Mouse (Mus musculus): ENCODE data around the gene Gas7. TPM values are rescaled to one million over a fixed set of nuclear protein-coding genes. Genes with fewer than 3 reads are reported as not detected.

The Gas7 gene
- total RNA-seq, 4 experiments from 2014 or later = 7.8 to 10.3 (median 8.3) TPM

DNA sequence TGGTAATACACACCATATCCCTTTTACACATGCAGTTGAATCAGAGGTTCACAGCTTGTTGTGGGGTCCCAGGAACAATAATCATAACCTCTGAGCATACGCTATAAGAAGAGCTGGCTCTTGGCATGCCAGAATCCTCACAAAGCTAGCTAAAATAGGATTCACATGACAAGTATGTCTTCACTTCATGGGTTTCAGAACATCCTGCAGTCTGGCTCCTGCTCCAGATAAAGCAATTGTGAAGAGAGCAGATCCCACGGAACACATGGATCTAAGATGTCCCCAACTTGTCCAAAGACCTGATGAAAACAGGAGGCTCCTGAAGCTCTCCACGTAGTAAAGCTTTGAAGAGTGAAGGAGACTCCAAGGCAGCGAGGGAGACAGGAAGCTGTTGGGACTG is 260.1 kb downstream of the Gas7 start:
- no peak for DNase-seq (ENCODE audit: low spot score)

DNA sequence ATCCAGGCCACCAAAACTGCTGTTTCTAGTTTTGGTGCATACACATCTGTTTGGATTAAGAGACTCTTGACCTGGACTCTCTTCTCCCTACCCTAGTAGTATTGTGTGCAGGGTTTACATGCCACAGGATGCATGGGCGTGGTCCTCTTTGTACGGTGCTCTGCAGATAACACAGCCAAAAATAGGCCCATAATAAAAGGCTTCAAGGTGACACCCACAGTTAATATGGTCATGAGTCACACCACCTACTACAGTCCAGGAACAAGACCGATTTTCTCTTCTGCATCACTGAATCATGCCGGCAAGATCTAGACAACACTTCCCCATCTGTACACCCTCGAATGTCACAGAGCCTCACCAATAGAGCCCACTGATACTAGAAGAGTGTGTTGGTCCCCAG is 266.2 kb downstream of the Gas7 start:
- peak; percentile 1 for DNase-seq (ENCODE audit: low spot score)

DNA sequence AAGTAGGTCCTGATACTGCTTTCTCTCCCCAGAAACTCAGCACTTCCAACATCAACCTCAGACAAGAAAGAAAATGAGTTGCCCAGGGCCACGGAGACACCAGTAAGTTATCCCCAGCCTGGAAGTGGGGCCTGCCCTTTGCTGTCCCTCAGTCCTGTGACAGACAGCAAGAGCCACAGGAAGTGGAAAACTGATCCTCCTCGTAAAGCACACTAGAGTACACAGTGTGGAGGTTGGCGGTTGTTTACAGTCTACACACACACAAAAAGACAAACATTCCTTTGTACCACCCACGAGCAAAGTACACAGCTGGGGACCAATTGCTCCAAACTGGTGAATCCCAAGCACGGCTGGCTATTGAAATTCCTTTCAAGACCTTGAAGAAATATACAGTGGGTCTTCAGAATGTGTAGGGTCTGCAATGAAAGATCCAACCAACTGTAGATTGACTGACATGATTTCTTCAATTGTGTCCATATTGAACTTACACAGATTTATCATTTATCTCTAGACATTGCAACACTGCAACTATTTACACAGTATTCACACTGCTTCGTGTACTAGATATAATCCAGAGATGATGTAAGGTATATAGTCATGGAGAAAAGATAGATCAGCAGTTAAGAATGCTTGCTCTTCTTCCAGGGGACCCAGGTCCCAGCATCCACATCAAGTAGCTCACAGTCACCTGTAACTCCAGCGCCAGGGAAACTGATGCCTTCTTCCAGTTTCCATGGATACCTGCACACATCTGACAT is 267.3 kb downstream of the Gas7 start:
- no peak for DNase-seq (ENCODE audit: low spot score)

DNA sequence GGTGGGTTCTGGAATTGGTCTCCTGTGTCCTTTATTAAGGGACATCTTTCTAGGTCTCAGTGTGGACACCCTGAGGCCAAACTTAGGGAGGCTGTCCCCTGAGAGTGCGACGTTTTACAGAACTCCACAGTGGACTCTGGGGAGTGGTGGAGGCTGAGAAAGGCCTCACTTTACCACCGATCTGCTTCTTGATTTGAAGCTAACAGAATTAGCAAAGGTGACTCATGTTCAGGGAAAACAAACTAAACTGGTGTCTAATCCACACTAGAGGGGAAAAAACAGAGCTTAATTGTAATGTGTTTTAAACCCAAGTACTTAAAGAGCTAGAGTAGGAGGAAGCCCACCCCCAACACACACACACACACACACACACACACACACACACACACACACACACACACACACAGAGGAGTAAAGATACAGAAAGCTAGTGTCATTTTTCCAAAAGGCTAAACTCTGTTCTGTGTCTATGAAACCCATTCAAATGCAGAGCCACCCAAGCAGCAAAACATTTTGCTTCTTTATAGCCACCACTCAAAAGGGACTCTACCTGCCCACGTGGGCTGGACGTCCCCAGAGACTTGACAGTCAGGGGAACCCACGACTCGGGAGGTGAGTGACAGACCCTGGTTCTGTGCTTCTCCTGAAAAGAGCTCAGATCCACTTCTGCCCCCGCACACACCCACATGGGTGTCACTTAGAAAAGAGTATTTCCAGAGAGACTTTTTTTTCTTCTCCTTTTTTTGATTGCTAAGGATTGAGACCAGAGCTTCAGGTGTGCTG is 268.2 kb downstream of the Gas7 start:
- DNase-seq (ENCODE audit: low spot score) = no peak

DNA sequence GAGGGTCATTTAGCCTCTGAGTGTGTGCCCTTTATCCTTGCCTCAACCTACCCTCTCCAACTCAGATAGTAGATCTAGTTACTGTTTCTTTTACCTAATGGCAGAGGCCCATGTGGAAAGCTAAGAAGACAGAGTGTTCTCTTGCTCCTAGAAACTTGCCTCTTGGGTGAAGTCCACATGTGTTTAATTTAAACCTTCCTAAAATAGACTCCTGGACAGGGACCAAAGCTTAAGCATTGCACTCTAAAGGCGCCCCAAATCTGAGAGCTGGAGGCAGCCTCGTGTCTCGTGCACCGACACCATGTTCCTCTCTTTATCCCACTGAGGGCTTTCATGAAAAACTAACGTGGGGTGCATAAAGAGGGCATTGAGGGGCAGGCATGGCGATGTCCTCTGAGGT is 271.9 kb downstream of the Gas7 start:
- peak; percentile 54 for DNase-seq (ENCODE audit: low spot score)

DNA sequence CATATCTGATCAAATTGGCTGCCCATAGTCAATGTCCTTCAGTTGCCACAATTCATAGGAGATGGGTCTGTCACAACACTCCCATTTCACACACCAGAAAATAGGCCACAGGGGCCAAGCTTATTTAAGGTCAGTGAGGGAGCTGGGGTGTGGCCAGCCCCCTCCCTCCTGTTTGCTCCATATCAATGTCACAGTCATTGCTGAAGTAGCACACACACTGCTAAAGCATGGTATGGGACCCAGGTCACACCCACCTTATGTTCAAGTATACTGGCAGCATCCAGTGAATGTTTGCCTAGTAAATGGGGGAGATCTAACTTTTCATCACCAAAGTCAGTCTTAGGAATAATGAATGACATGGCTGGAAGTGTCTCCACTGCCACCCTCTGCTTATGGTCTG is 273.5 kb downstream of the Gas7 start:
- DNase-seq (ENCODE audit: low spot score) = no peak

DNA sequence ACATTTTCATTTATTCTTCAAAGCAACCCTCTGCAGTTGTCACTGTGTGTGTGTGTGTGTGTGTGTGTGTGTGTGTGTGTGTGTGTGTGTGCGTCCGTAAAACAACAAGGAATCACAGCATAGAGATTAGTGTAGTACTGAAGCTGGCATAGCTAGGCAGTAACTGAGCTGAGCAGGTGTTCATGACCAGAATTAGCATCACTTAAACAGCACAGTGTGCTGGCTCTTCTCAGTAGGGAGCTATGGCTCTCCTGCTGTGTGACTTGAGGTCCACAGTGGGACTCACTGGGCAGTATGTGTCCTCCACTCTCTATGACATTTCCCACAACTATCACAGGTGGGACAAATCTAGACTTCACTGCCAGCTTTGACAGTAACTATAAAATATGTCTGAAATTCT is 275.8 kb downstream of the Gas7 start:
- no peak for DNase-seq (ENCODE audit: low spot score)

DNA sequence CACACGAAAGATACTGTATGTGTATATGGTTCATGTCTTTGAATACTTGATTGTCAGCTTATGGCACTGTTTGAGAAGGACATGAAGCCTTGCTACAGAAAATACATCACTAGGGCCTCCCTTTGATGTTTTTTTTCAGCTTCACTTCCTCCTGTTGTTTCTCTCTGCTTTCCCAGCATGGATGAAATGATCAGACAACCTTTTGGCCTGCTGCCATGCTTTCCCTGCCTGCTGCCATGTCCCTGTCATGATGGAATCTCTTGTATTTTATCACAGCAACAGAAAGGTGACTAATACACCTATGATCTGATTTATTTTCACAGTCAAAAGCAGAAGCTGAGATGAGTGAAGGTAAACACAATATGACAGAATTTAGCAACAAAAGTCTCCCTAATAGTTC is 278.5 kb downstream of the Gas7 start:
- DNase-seq (ENCODE audit: low spot score) = no peak

DNA sequence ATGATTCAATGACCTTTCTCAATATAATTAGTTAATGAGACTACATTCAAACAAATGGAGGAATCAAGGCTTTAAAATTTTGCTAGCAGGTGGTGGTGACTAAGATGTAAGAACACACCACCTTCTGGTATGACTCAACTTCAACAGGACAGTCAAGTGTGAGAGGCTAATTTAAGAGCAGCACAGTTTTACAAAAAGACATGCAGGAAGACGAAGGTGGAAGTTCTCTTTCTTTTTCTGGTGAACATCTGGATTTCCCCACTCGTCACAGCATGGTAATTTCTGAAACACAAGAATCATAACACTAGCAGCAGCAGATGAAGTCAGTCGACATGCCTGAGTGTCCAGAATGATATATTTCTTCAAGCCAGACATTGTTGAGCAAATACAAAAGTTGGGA is 279.4 kb downstream of the Gas7 start:
- DNase-seq (ENCODE audit: low spot score) = no peak

DNA sequence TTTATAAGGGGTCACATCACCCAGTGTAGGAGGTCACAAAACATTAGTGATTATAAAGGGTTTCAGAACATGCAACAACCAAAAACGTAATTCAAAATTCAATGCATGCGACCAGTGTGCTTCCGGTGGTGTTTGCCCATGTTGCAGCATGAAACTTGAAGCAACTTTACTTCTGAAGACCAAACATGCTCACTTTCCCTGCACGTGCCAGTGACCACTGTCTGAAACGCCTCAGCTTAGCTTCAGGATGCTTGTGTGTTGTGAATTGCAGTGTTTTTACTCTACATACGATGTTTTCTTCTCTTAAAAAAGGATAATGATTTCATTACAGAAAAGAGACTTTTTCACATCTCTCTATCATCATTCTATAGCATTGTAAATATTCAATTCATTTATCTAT is 283.1 kb downstream of the Gas7 start:
- no peak for DNase-seq (ENCODE audit: low spot score)

Other genes starting within 250 kb of the Gas7 start
- 10 to 100 TPM in 1 of 4 experiments, 1 to 10 TPM in 3; 5.6 to 10.3 (median 7.0) TPM for gene Myh4, start 217.4 kb upstream of the Gas7 start, total RNA-seq (2022)
- gene Myh8, start 178.3 kb upstream of the Gas7 start, total RNA-seq (2022) = under 1 TPM; 0.08 to 0.16 (median 0.09) TPM
- under 1 TPM in 1 of 4 experiments, not detected in 3; 0.47 TPM for gene Myh13, start 133.8 kb upstream of the Gas7 start, total RNA-seq (2022)
- not detected for gene Rcvrn, start 239.9 kb downstream of the Gas7 start, total RNA-seq (2022)

All from heart, adult 8-10 months (tissue).